Mouse (Mus musculus) stomach, embryonic 15.5 days (tissue): ENCODE measurements at regions not wholly inside any gene's neighbourhood (a gene's known extent, or its start where the extent isn't known, plus 50 kb on each side); places are given as distances from the start of the nearest gene placed in this dataset.
"Not testable (repeated sequence)": the region's sequence is repeated elsewhere in the genome, so short reads cannot be mapped to it uniquely, and the experiment has no call there.

ENCODE experiments used
- ATAC-seq: fragments of 200-750 bp; cut with Nextera tagmentation; 2 replicates; pipeline ENCODE4 v1.8.0; 2017; ENCODE audit warnings: low read depth, moderate number of reproducible peaks, moderate TSS enrichment; ENCODE audit not compliant: insufficient read depth, low FRiP score
- H3K27ac ChIP-seq: fragments of 300-500 bp; sonication (generic); 2 replicates; pipeline ENCODE4 v1.5.1; 2015; ENCODE audit warnings: mild to moderate bottlenecking, inconsistent platforms
- H3K27me3 ChIP-seq: fragments of 300-500 bp; sonication (generic); replicated peaks from 2 replicates; pipeline ENCODE4 v1.6.1; 2015; ENCODE audit warnings: inconsistent platforms
- H3K36me3 ChIP-seq: fragments of 300-500 bp; sonication (generic); 2 replicates; pipeline ENCODE4 v1.6.1; 2015; ENCODE audit warnings: inconsistent platforms
- H3K4me1 ChIP-seq: fragments of 300-500 bp; sonication (generic); 2 replicates; pipeline ENCODE4 v1.6.1; 2015; ENCODE audit warnings: inconsistent platforms
- H3K4me2 ChIP-seq: fragments of 300-500 bp; sonication (generic); 2 replicates; pipeline ENCODE4 v1.6.1; 2015; ENCODE audit warnings: mild to moderate bottlenecking, inconsistent platforms
- H3K4me3 ChIP-seq: fragments of 300-500 bp; sonication (generic); replicated peaks from 2 replicates; pipeline ENCODE4 v1.5.1; 2015; ENCODE audit warnings: inconsistent platforms
- H3K9ac ChIP-seq: fragments of 300-500 bp; sonication (generic); 2 replicates; pipeline ENCODE4 v1.6.1; 2015; ENCODE audit warnings: inconsistent platforms
- H3K9me3 ChIP-seq: fragments of 300-500 bp; sonication (generic); 2 replicates; pipeline ENCODE4 v1.6.1; 2016; ENCODE audit warnings: inconsistent platforms
- WGBS: fragments of 180-500 bp; shearing (Covaris S2); methylation state at CpG from one replicate; pipeline ENCODE4 v1.1.7; 2015; 5-methylcytosine and 5-hydroxymethylcytosine counted together

DNA sequence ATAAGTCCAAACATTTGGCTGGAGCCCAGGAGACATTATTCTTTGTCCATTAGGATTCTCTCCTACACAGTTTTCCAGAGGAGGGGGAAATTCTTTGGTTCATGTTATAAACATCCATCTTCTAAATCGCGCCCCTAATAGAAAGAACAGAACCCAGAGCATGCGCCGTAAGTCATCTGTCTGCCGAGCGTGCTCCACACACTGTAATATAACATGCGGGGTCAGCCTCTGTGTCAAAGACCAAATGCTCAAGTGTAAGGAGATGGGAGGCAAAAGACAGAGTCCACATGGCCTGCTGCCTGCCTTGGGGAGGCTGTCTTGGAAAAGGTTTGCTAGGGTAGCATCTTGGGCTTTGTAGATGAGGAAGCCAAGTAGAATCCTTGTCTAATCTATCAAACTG is 90.0 kb upstream of the Rmdn2 start:
- Histone ChIP-seq H3K27ac (no peak overlapping the region), H3K4me1 (peaks cover 3% of the 10 kb centered on the region; the same call in 1 of the 2 replicates), H3K27me3 (no peaks in the 10 kb centered on the region), H3K9me3 (no peaks in the 10 kb centered on the region), H3K9ac (no peak overlapping the region), H3K36me3 (no peaks in the 10 kb centered on the region), H3K4me3 (no peak overlapping the region), H3K4me2 (no peak overlapping the region)
- peak; percentile 79; the same call in 1 of the 2 replicates for ATAC-seq
- WGBS = 44% methylated on average over 7 of the region's 7 CpGs

DNA sequence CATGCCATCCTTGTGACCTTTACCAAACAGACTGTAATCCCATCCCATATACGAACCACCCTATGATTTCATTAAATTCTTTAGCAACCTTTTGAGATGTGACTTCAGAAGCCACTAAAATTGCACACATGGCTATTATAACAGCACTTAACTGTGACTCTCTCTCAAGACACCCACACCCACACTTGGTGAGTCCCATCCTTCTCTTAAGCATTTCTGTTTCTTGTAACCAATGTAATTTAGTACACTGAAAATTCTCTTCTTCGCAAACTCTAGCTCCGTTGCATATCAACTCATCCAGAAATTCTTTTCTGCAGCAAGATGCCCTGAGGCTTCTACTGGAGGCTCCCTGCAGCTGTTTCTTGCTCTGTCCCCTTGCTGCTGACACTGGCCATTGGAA is 88.4 kb upstream of the Rmdn2 start:
- WGBS = 84% methylated on average over 3 of the region's 3 CpGs
- Histone ChIP-seq H3K27me3 (no peaks in the 10 kb centered on the region), H3K9me3 (no peaks in the 10 kb centered on the region), H3K36me3 (no peaks in the 10 kb centered on the region), H3K9ac (no peak overlapping the region), H3K4me2 (no peak overlapping the region), H3K4me3 (no peak overlapping the region), H3K27ac (no peak overlapping the region), H3K4me1 (peaks cover 3% of the 10 kb centered on the region; the same call in 1 of the 2 replicates)
- ATAC-seq = no peak

DNA sequence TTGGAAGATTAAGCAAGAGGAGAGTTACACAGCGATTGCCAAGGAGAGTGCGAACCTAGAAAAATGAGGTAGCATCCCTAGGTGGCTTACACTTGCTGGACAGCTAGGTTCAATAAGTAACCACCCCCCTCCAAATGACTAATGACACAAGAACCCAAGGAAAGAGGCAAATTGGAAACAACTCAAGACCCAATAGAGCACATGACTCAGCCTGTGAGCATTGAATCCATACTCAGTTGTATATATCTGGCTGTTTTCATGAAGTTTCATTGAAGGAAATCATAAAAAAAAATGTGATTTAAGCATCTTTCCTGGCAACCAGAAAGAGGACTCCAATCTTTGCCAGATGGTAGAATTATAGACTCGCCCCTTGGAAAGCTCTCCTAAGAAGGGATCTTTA is 84.3 kb upstream of the Rmdn2 start:
- Histone ChIP-seq H3K27me3 (no peaks in the 10 kb centered on the region), H3K9me3 (no peaks in the 10 kb centered on the region), H3K36me3 (no peaks in the 10 kb centered on the region), H3K4me2 (no peak overlapping the region), H3K4me1 (no peaks in the 10 kb centered on the region), H3K27ac (no peak overlapping the region), H3K9ac (no peak overlapping the region), H3K4me3 (no peak overlapping the region)
- 81% methylated on average over 3 of the region's 3 CpGs for WGBS
- ATAC-seq = no peak

DNA sequence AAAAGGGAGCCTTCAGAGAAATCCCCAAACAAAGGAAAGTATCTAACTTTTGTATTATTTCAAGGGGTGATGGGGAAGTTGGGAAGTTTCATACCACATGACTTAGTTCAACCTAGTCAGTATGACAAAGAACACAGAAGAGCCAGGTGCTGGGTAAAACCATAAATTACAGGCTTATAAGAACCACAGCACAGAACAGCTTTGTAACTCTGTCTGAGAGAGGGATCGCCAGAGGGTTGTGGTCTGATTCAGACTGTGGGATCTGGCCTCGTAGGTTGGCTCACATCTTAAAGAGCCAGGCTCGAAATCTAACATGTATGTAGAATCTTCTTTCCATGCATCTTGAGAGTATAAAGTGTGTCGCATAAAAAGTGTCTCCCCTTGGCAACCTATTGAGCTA is 75.1 kb upstream of the Rmdn2 start:
- H3K4me1 ChIP-seq = no peaks in the 10 kb centered on the region
- no peak overlapping the region for H3K27ac ChIP-seq
- no peak overlapping the region for H3K4me2 ChIP-seq
- H3K27me3 ChIP-seq = no peaks in the 10 kb centered on the region
- ATAC-seq = no peak
- no peaks in the 10 kb centered on the region for H3K9me3 ChIP-seq
- 61% methylated on average over 4 of the region's 4 CpGs for WGBS
- H3K9ac ChIP-seq = no peak overlapping the region
- H3K4me3 ChIP-seq = no peak overlapping the region
- H3K36me3 ChIP-seq = no peaks in the 10 kb centered on the region

DNA sequence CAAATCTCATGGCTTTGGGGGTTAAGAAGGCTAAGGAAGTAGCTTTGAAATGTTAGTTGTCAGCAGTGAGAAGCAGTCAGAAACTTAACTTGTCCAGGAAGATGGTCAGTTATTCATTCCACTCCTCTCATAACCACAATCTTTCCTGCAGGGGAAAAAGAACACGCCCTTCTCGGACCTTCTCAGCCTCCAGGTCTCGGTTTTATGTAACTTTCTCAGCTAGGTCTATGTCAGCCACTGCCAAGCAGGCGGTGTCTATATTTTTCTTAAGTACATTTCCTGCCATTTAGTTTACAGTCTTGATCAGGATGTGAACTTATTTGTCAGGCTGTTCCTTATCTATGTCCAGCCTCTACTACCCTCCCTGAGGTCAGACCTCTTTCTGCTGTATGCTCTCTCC is 72.9 kb upstream of the Rmdn2 start:
- no peak overlapping the region for H3K4me3 ChIP-seq
- no peaks in the 10 kb centered on the region for H3K27me3 ChIP-seq
- no peak overlapping the region for H3K9ac ChIP-seq
- ATAC-seq = no peak
- no peaks in the 10 kb centered on the region for H3K36me3 ChIP-seq
- H3K4me1 ChIP-seq = no peaks in the 10 kb centered on the region
- H3K9me3 ChIP-seq = no peaks in the 10 kb centered on the region
- H3K4me2 ChIP-seq = no peak overlapping the region
- no peak overlapping the region for H3K27ac ChIP-seq
- 59% methylated on average over 4 of the region's 4 CpGs for WGBS

DNA sequence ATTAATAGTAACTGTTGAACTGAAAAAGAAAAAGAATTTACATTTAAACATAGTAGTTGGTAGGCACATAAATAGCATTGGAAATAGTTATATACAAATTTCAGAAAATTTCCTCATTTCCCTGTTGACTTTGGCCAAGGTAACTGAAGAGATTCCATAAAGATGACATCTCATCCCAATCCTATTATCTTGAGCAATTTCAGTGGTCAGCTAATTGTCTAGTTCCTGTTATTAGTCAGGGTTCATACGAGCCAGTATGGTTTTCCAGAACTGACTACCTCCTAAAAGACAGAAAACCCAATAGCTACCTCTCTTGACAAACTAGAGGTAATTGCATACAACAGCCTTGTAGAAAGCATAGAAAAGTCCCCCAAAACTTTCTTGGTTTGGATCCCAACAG is 71.6 kb upstream of the Rmdn2 start:
- no peak overlapping the region for H3K9ac ChIP-seq
- no peak overlapping the region for H3K4me3 ChIP-seq
- no peaks in the 10 kb centered on the region for H3K27me3 ChIP-seq
- WGBS = 69% methylated on average over 1 of the region's 1 CpGs
- no peak for ATAC-seq
- H3K4me1 ChIP-seq = peaks cover 5% of the 10 kb centered on the region; the same call in 1 of the 2 replicates
- H3K27ac ChIP-seq = no peak overlapping the region
- H3K36me3 ChIP-seq = no peaks in the 10 kb centered on the region
- H3K4me2 ChIP-seq = no peak overlapping the region
- no peaks in the 10 kb centered on the region for H3K9me3 ChIP-seq

DNA sequence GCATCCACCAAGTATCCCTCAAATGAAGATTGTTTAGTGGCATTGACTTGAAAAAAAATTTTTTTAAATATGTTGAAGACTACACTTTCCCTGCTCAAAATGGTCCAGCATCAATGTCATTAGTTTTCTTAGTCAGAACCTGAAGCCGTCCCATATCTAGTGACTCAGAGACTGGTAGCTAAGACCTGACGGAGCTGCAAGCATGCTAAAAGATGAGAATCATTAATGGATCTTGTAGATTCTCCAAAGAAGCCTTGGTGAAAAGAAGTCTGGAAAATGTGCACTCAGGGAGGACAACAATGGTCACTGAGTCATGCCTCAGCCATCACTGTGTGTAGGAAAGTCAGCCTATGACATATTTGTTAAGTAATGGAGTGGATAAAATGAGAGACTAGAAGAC is 71.2 kb upstream of the Rmdn2 start:
- Histone ChIP-seq H3K4me2 (no peak overlapping the region), H3K4me3 (no peak overlapping the region), H3K27me3 (no peaks in the 10 kb centered on the region), H3K9me3 (no peaks in the 10 kb centered on the region), H3K4me1 (peaks cover 5% of the 10 kb centered on the region; the same call in 1 of the 2 replicates), H3K27ac (no peak overlapping the region), H3K36me3 (no peaks in the 10 kb centered on the region), H3K9ac (no peak overlapping the region)
- 93% methylated on average over 2 of the region's 2 CpGs for WGBS
- no peak for ATAC-seq

DNA sequence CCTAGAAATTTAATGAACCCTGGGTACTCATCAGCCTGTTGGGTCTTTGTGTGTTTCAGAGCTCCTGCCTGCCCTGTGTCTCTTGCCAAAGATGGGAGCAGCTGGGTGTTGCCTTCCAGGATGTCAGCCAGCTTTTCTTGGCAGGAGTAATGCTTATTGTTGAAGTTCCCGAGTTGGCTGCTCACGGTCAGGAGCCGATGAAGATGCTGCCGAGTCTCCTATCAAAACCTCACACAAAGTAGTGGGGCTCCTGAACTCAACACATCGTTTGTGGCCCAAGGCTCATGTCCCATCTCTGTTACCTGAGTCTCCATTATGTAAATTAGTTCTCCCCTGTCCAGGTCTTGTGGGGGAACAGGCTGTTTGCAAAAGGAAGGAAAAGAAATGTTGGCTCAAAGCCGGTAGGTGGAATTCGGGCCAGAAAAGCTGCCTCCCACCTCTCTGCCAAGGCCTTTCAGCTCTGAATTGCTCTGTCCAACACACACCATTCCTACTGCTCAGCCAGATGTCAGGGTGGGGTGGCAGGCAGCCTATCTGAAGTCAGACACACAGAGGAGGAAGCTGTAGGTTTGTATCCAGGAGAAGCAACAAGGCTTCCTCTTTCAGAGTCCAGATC is 67.6 kb upstream of the Rmdn2 start:
- no peak overlapping the region for H3K9ac ChIP-seq
- no peak overlapping the region for H3K4me3 ChIP-seq
- ATAC-seq = peak; percentile 65; the same call in 1 of the 2 replicates
- no peak overlapping the region for H3K4me2 ChIP-seq
- peaks cover 5% of the 10 kb centered on the region; the same call in 1 of the 2 replicates for H3K4me1 ChIP-seq
- H3K27me3 ChIP-seq = no peaks in the 10 kb centered on the region
- H3K9me3 ChIP-seq = no peaks in the 10 kb centered on the region
- 50% methylated on average over 7 of the region's 7 CpGs for WGBS
- no peaks in the 10 kb centered on the region for H3K36me3 ChIP-seq
- peak overlapping the region; percentile 55; the same call in 1 of the 2 replicates for H3K27ac ChIP-seq

DNA sequence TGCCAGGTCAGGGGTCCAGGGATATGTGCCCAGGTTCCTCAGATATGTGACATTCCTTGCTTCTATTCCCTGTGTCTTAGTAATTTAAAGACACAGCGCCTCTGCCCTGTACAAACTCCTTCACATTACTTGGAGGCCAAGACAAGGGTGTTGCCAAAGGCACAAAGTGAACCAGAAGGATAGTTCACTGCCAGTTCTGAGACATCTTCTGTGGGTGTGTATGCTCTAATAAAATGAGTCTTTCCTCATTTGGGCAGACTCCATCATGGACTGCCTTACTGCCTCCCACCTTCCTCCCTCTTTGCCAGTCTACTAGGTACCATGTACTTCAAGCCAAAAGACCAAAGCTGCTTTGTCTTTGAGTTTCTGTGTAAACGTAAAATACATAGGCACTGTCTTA is 65.8 kb upstream of the Rmdn2 start:
- Histone ChIP-seq H3K4me2 (no peak overlapping the region), H3K4me3 (no peak overlapping the region), H3K27me3 (no peaks in the 10 kb centered on the region), H3K9ac (no peak overlapping the region), H3K36me3 (no peaks in the 10 kb centered on the region), H3K27ac (no peak overlapping the region), H3K9me3 (no peaks in the 10 kb centered on the region), H3K4me1 (peaks cover 5% of the 10 kb centered on the region; the same call in 1 of the 2 replicates)
- WGBS = 84% methylated on average over 2 of the region's 2 CpGs
- ATAC-seq = no peak

DNA sequence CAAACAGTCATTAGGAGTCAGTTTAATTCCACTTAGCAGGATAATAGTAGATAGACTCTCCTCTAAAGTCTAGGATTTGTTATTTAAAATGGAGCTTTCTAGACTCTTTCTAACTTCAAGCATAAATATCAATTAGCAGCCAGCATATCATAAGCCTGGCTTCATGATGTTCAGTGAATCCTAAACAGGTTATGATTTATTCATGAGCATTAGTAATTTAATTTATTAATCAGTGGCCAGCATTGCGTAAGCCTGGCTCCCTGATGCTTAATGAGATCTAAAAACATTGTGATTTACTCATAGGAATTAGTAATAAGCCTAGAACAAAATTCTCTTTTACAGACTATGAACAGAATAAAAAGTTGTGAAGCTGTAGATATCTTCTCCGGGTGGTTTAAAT is 64.6 kb upstream of the Rmdn2 start:
- no peak for ATAC-seq
- H3K4me1 ChIP-seq = peaks cover 5% of the 10 kb centered on the region; the same call in 1 of the 2 replicates
- 89% methylated on average over 2 of the region's 2 CpGs for WGBS
- no peaks in the 10 kb centered on the region for H3K27me3 ChIP-seq
- H3K9me3 ChIP-seq = no peaks in the 10 kb centered on the region
- H3K36me3 ChIP-seq = no peaks in the 10 kb centered on the region
- H3K4me3 ChIP-seq = no peak overlapping the region
- no peak overlapping the region for H3K27ac ChIP-seq
- H3K9ac ChIP-seq = no peak overlapping the region
- no peak overlapping the region for H3K4me2 ChIP-seq

DNA sequence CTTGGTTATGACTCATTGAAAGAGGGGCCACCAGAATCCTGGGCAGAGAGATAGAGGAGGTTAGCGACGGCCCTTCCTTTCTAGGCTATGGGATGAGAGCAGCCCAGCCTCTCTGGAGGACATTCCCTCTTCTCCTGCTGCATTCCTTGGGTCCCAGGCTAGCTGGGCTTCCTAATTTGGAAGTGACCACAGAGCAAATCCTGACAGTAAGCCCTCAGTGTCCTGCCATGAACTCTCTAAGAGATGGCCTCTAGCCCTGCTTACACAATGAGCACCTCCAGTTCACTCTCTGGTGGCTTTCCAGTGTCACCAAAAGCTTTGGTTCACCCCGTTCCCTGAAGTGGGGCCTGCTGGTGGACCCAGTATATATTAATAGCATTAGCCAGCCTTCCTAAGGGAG is 64.1 kb upstream of the Rmdn2 start:
- Histone ChIP-seq H3K4me1 (peaks cover 5% of the 10 kb centered on the region; the same call in 1 of the 2 replicates), H3K9me3 (no peaks in the 10 kb centered on the region), H3K36me3 (no peaks in the 10 kb centered on the region), H3K27ac (no peak overlapping the region), H3K9ac (no peak overlapping the region), H3K4me3 (no peak overlapping the region), H3K4me2 (no peak overlapping the region), H3K27me3 (no peaks in the 10 kb centered on the region)
- 80% methylated on average over 3 of the region's 3 CpGs for WGBS
- no peak for ATAC-seq

DNA sequence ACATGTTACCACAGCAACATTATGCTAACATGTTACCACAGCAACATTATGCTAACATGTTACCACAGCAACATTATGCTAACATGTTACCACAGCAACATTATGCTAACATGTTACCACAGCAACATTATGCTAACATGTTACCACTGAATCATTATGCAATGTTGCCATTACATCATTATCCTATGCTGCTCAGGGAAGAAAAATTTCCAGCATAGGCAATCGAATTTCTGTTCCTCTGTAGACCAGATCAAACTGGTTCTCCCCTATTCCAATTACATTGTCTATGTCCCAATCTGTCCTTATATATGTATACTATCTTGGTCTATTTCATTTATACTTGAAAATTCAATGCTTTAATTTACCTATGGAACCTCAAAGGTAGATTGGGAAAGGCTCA is 61.3 kb upstream of the Rmdn2 start:
- not testable (repeated sequence) for H3K4me3 ChIP-seq, H3K4me1 ChIP-seq, ATAC-seq, H3K27ac ChIP-seq, H3K4me2 ChIP-seq, H3K27me3 ChIP-seq, H3K9ac ChIP-seq, H3K36me3 ChIP-seq, H3K9me3 ChIP-seq
- 75% methylated on average over 1 of the region's 1 CpGs for WGBS

DNA sequence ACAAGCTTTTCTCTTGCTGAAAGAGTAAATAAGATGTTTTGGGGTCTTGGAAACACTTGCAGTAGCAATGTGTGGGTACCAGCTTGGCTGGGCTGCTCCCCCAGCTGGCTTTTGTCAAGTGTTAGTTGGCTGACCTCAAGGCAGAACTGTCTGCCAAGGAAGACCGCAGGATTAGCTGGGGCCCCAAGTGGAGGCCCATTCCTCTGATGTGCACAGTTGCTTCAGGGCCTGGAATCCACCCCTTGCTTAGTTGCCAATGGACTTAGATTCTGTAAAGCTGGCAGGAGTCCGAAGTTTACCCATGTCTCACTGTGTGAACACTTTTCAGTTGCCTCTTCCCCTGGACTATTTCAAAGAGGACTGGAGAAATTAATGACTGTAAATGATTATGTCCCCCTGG is 57.8 kb upstream of the Rmdn2 start:
- no peak for ATAC-seq
- Histone ChIP-seq H3K4me2 (no peak overlapping the region), H3K9ac (no peak overlapping the region), H3K9me3 (no peaks in the 10 kb centered on the region), H3K36me3 (no peaks in the 10 kb centered on the region), H3K27ac (no peak overlapping the region), H3K27me3 (no peaks in the 10 kb centered on the region), H3K4me3 (no peak overlapping the region), H3K4me1 (no peaks in the 10 kb centered on the region; the same call in 1 of the 2 replicates)
- WGBS = 54% methylated on average over 2 of the region's 2 CpGs
